Mouse (Mus musculus) T-cell, adult 2 months (primary cell): Measurements from ENCODE around the gene Tmed6.
"Not testable (repeated sequence)": the region's sequence is repeated elsewhere in the genome, so short reads cannot be mapped to it uniquely, and the experiment has no call there.

Source experiments
- DNase-seq: peaks from one replicate; pipeline ENCODE4 v3.0.0; 2022; ENCODE audit warnings: low spot score

The Tmed6 gene

DNA sequence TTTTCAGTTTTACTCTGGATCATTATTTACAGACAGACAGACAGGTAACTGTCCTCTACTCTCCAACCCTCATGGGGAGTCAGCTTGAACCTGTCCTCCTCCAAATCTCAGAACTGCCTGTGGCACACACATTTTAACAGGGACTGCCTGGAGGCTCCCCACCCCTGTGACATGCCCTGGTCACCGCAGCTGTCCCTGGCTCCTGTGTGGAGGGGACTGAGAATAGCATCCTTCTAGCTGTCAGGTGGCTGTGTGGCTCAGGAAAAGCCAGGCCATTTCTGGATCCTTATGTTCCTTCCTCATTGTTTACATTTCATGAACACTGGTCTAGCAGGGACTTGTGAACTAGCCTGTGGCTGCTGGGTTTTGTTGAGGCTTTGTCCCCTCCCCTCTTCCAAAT is 8.7 kb upstream of the Tmed6 start:
- no peak for DNase-seq

DNA sequence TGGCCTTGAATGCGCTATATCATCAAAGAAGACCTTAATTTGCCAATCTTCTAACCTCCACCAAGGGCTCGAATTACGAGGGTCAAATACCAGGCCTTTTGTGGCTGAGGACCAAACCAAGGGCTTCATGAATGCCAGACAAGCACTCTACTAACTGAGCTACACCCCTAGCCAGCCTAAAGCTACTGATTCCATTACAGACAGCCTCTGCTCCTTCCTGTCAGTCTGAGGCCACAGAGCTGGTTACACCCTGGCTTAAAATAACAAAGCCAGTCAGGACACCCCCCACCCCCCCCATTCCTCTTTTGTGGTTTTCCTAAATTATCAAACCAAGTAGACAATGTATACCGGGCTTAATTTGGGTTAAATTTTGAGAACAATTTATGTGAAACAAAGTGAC is 8.3 kb upstream of the Tmed6 start:
- no peak for DNase-seq

DNA sequence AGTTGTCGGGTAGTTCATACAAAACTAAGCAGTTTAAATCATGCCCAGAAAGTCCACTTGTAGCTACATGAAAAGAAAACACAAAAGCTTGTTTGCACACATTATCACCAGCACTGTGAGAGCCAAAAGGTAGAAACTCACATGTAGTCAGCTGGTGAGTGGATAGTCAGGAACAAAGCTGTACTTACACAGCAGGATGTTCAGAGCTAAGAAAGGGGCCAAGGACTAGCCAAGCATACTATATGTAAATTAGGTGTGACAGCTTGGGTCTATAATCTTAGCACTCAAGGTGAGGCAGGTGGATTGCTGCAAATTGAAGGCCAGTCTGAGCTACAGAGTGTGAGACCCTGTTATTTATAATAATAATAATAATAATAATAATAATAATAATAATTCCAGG is 2.8 kb downstream of the Tmed6 start:
- DNase-seq = no peak

DNA sequence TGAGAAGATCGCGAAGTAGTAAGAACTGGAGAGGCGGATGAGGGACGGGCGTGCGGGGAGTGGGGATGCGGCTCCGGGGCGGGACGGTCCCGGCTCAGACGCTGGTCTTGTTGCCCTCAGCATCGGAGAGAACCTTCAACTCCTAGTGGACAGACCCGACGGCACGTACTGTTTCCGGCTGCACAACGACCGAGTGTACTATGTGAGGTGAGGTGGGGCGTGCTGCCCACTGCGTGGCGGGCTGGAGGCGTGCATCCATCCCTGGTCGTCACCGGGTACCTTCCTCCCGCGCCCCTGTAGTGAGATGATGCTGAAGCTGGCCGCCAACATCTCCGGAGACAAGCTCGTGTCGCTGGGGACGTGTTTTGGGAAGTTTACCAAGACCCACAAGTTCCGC is 8.5 kb downstream of the Tmed6 start:
- no peak for DNase-seq

DNA sequence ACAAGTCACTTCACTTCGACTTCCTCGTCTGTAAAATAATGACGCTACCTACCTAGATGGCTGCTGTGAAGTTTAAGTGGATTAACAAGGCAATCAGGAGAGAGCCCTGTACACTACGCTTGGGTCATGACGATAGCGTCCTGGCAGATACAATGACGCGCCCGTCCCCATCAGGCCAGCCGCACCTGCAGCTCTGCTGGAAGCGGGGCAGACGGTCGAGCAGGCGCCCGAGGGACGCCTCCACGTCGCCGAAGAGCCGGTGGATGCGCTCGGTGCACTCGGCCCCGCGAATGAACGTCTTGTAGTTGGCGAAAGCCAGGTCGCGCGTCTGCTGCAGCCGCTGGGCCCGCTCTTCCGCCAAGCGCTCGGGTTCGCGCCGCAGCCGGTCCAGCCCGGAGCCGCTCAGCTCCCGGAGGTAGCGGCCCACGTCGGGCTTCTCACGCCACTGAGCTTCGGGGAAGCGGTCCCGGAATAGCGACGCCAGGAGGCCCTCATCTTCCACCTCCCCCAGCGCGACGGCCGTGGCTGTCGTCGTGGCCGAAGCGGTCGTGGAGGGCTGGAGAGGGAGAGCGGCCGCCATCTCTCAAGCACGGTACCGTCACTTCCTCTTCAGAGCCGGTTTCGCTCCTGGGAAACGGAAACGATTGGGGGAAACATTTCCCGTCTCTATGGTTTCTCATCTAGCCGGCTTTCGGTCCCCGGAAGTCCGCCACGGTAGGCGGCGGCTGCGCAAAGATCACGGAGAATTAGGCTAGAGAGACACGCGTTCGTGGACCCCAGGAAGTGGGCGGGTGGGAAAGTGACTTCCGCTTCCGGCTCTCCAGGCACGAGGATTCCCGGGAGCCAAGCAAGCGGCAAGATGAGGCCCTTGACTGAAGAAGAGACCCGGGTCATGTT is 9.1 kb downstream of the Tmed6 start, which contains the start of the genes Cog8 and Nip7:
TSS of gene Cog8 (minus strand) at position 614 of the 897 bp plus-strand sequence.
TSS of gene Nip7 (plus strand) at position 802 of the 897 bp plus-strand sequence.
- peak; percentile 96 for DNase-seq

DNA sequence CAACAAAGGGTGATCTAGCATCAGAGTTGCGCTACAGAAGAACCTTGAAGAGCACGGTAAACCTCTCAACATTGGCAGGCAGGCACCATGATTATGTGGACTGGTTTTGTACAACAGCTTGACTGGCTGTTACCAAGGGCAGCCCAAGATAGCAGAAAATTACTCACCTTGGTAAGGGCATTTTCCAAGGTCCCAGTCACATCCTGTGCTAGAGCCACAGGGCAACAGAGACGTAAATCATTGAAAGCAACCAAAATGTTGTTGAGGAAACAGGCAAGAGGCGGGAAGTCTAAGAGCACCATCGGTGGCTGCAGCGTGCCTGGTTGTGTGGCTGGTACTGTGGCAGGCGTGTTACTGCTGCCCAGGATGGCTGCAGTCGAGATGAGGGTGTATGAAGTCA is 13.4 kb downstream of the Tmed6 start:
- no peak for DNase-seq

DNA sequence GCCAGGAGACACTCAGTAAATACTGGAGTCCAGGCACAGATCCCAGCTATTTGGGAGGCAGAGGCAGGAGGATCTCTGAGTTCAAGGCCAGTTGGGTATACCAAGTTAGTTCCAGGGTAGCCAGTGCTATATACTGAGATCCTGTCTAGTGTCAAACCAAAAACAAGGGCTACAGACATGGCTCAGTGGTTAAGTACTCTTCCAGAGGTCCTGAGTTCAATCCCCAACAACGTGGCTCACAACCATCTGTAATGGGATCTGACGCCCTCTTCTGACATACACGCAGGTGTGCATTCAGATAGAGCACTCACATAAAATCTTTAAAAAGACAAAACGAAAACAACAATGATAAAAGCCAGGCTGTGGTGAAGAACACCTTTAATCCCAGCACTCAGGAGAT is 16.0 kb downstream of the Tmed6 start:
- no peak for DNase-seq

DNA sequence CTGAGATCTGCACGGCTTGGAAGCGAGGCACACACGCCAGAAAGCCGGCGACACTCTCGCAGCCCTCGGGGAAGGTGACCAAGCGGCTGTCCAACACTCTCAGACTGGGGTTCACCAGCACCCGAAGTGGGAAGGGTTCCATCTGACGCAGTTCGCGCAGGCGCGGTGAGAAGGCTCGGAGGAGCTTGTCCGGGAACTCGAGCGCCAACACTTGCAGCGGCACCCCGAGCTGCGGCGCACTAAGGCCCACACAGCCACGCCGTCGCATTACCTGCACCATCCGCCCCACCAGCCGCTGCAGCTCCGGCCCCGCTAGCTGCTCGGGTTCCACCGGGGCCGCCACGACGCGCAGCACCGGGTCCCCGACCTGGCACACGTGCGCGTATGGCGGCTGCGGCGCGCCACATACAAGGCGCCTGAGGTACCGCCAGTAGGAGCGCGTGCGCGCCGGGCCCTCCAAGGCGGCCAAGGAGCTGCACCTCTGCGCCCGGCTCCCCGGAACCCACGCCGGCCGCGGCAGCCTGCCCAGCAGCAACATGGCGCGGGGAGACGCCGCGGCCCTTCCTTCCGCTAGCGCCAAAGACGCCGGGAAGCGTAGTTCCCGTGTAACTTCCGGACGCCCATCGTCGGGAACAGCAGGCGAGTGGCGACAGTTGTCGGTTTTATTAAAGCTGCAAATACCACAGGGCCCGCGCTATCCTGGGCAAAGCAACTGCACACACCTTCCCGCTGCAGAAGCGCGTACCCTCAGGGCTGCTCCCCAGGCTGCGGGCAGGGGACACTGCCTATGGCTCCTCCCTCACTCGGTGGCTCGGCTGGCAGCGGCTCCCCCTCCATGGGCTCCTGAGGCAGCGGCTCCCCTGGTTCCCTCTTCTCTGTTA is 17.1 kb downstream of the Tmed6 start, which contains the start of gene Pdf:
TSS of gene Pdf (minus strand) at position 554 of the 881 bp plus-strand sequence.
- peak; percentile 81 for DNase-seq

DNA sequence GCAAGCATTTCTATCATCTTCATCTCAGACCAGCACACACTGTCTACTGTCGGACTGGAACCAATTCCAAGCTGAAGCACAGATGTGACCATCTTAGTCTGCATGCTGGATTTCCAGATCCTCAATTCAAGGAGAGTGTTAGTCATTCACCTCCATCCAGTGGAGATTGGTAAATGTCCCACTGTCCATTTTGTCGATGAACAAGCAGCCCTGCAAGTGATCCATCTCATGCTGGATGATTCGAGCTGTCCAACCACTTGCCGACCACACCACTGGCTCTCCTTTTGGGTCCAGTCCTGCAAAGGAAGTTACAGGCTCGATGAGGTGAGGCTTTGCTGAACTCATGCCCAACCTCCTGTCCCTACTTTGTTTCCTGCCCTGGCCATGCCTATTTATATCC is 18.5 kb downstream of the Tmed6 start:
- no peak for DNase-seq

DNA sequence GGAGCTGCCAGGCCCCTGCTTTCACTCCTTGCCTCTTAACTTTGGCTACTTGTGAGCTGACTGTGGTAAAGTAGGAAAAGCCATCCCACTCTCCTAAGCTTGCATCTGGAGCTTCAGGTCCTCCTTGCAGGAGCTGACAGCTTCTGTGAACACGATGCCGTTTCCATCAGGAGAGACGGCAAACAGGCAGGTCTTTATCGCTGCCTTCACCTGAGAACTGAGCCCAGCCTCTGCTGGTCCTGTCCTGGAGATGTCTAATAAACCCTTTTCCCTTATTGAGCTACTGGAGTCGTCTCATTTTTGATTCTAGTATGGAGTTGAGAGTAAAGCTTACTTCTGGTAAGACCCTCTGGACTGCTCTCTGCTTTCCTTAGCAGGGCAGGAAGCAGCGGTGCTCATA is 20.0 kb downstream of the Tmed6 start:
- DNase-seq = no peak

DNA sequence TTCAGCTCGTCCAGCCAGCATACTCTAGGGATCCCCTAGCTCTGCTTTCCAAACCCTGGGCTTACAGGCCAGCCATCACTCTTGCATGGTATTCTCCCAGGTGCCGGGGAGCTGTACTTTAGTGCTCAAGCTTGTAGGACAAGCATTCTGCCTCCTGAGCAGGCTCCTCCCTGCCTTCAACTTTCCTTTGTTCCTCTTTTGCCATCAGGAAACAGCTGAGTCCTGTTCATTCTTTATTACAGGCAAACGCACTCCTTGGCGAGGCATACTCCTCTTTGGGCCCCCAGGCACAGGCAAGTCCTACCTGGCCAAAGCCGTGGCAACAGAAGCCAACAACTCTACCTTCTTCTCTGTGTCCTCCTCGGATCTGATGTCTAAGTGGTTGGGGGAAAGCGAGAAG is 24.8 kb downstream of the Tmed6 start:
- no peak for DNase-seq

DNA sequence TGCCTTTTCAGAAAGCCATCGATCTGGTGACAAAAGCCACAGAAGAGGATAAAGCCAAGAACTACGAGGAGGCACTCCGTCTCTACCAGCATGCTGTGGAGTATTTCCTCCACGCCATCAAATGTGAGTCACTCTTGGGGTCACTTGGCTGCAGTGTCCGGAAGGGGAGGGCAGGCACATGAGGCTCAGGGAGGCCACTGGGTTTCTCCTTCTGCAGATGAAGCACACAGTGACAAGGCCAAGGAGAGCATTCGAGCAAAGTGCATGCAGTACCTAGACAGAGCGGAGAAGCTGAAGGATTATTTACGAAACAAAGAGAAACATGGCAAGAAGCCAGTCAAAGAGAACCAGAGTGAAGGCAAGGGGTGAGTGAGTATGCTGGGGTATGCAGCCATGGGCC is 28.8 kb downstream of the Tmed6 start:
- DNase-seq = no peak

DNA sequence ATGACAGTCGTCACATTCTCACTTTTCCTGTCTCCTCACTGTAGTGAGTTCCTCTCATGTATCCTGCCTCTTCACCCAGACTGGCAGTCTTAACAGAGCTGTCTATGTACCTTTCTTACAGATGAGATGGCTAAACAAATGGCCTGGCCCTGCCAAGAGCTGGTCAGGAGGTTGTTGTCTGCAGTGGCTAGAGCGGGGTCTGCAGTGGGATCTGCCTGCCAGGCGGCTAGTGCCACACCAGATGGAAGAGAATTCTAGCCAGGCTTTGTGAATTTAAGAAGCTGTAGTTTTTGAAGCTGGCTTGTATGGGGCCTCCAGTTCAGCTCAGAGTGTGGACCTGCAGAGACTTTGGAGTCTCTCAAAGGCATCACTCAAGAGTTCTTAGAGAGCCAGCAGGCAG is 29.8 kb downstream of the Tmed6 start:
- no peak for DNase-seq

DNA sequence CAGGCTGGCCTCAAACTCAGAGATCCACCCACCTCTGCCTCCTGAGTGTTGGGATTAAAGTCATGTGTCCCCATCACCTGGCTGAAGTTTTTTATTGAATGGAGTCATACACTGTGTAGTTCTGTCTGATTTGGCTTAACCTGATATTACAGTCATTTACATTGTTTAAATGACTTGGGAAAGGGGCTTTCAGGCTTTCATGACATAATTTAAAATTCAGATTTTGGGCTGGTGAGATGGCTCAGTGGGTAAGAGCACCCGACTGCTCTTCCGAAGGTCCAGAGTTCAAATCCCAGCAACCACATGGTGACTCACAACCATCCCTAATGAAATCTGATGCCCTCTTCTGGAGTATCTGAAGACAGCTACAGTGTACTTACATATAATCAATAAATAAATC is 31.8 kb downstream of the Tmed6 start:
- not testable (repeated sequence) for DNase-seq

DNA sequence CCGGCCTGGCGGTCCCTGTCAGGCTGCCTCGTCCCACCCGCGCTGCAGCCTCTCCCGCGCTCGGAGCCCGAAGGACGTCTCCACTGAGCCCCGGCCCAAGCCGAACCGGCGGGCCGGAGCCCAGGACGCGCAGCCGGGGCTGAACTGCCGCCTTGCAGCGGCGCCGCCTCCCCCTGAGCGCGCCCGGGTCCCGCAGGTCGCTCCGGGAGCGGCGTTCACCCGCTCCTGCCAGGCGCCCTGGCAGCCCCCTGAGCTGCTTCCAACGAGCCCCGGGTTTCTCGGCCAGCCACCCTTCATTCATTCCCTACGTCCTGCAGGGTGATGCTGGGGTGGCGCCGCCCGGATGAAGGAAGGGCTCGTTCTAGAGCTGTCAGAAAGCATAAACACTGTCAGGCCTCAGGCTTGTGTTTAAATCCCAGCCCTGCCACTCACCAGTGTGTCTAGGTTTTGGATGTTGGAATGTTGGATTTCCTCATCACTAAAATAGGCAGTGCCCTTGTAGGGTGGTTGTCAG is 33.8 kb downstream of the Tmed6 start:
- no peak for DNase-seq

DNA sequence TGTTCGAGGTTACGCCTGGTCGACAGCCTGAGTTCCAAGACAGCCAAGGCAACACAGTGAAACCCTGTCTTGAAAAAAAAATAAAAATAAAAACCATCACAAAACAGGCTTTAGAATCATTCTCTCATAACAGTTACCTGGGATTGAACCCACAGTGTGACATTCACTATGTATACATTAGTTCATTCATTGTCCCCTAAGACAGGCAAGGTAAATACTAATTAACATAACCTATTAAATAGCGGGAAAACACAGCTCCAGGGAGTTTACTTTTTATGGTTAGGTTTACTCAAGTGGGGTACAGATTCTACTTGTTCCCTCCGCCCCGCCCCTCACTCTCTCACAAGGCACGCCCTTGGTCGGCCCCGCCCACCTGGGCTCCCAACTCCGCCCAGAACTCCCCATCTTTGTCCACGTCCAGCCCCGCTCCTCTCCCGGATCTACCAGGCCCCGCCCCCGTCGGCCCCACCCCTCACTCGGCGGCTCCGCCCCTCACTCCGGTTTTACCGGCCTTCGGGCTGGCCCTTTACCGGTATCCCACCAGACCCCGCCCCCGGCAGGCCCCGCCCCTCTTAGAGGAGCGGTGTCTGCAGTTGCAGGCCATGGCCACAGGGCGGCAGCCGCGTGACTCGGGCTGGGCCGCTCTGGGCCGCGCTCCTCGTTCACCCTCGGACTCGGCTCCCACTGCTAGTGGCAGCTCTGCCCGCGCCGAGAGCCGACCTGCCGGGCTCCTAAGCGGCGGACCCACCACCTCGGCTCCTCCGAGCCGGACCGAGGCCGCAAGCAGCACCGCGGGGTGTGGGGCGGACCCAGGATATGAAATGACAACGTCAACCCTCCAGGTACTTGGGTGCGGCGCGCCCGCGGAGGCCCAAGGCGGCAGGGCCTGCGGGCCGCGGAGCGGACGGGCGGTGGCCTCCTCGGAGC is 34.5 kb downstream of the Tmed6 start, which contains the start of gene Vps4a:
TSS of gene Vps4a (plus strand) at position 573 of the 927 bp plus-strand sequence.
- DNase-seq = peak; percentile 93

DNA sequence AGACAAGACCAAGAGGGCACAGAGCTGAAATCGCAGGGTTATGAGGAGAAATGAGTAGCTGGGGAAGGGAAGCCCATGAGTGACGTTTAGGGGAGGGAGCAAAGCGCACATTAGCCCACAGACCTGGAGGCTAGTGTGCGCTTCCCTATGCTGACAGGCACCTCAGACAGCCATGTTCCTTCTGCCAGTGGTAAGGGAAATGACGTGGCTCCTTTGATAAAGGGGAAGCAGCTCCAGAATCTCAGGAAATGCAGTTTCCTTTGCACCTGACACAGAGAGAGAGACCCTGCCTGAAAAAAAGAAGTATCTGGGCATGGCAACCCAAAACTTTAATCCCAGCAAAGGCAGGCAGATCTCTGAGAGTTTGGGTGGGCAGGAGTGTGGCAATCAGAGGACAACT is 35.4 kb downstream of the Tmed6 start:
- no peak for DNase-seq

DNA sequence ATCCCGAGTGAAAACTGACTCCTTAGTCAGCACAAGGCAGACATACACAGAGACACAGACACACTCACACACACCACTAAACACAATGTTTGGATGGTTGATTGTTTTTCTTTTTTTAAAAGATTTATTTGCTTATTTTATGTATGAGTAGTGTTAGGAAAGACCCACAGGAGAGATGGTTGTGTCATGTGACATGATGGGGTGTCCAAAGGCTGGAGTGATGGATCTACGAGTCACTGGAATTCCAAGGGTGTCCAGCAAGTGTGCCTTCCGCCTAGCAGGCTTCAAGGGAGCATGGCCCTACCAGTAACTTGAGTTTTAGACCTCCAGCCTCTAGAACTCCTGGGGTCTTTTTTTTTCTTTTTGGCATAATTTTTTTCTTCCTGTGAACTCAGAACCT is 36.1 kb downstream of the Tmed6 start:
- no peak for DNase-seq

DNA sequence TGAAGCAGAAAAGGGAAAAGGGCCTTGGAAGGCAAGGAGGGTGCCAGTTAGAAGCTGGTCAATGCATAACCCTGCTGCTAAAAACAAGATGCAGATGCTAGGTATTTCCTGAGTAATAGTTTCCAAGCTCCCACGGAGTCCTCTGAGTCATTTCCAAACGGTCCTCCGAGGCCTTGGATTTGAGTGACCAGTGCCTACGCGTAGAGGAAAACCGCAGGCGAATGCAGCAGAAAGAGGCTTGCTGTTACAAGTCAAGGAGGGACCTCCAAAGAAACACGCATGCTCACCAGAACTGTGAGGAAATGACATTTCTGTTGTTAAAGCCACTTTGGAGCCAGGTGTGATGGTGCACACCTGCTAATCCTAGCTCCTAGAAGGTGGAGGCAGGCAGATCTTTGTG is 42.0 kb downstream of the Tmed6 start:
- DNase-seq = no peak

DNA sequence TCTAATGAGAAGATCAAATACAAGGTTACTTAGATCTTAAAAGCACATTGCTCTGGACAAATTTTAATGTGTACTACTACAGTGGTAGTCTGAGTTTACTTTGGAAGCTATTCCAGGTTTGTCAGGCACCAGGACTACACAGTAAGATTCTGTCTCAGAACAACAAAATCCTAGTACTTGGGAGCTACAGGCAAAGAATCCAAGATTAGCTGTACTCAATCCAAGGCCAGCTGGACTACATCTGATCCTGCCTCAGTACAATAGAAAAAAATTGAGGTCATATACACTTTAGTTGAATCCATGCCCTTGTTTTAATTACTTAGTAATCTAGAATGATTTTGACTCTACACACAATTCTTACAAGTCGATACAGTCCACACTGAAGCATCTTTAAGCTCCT is 50.5 kb downstream of the Tmed6 start:
- DNase-seq = no peak

DNA sequence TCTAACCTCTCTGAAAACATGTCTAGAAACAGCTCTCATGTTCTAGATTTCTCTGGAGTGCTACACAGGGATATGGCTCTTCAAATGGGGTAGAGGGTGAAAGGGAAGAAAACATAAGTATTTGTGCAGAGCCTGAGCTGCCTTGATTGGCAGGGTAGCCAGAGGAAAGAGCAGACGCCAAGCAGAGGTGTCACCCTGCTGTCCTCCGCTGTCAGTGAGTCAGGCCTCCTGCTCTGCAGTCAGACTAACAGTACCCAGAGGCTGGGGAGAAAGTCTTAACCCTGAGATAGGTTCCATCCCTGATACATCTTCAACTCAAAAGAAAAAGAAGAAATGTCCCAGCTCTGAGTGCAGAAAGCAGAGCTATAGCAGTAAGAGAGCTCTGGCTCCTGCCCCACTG is 52.8 kb downstream of the Tmed6 start:
- no peak for DNase-seq
